Mouse (Mus musculus) gastrocnemius, postnatal 36 days (tissue): ENCODE results near the gene Olfr625-ps1. TPM values are rescaled to one million over a fixed set of nuclear protein-coding genes. Genes with fewer than 3 reads are reported as not detected.
"Not testable (repeated sequence)": the region's sequence is repeated elsewhere in the genome, so short reads cannot be mapped to it uniquely, and the experiment has no call there.

Experiments
- DNase-seq, 2 experiments: peaks; one replicate each; pipeline ENCODE4 v3.0.0; 2022
- intact Hi-C: fragments of 180-260 bp; cut with DNase I; formaldehyde crosslinking; loops from one replicate; pipeline ENCODE4 v1.15.1; 2025
- long read RNA-seq, 2 experiments: library from polyadenylated mRNA; stranded (forward); transcript quantifications; one replicate each; pipeline ENCODE4 v2.0.0; 2021
- total RNA-seq, 2 experiments: library from RNA; stranded (reverse); gene quantifications; 2 replicates each; pipeline ENCODE4 v1.2.3; 2021

The Olfr625-ps1 gene
- total RNA-seq = not detected
- long read RNA-seq, experiment 1 = 0 reads
- long read RNA-seq, experiment 2 = 0 reads

GRCm38 (mm10) chr7:103682420-103682819 is at the start of gene Olfr625-ps1:
TSS of gene Olfr625-ps1 (plus strand) at chr7:103682720.
- intact Hi-C loops = no loop called here
- no peak for DNase-seq

- intact Hi-C loops = no loop called here
- no peak for DNase-seq
These were observed 45.7 kb upstream of the Olfr625-ps1 start for GRCm38 (mm10) chr7:103636795-103637194.

GRCm38 (mm10) chr7:103642602-103643001 is 39.9 kb upstream of the Olfr625-ps1 start, which contains the start of gene Olfr622:
TSS of gene Olfr622 (minus strand) at chr7:103642702.
- intact Hi-C loops = no loop called here
- DNase-seq = no peak

- intact Hi-C loops = no loop called here
- DNase-seq = no peak
These were observed 38.5 kb upstream of the Olfr625-ps1 start for GRCm38 (mm10) chr7:103644070-103644469.

GRCm38 (mm10) chr7:103663598-103663997 is 18.9 kb upstream of the Olfr625-ps1 start, which contains the start of gene Olfr623:
TSS of gene Olfr623 (minus strand) at chr7:103663698.
- no peak for DNase-seq
- intact Hi-C loops = no loop called here

- intact Hi-C loops = no loop called here
- no peak for DNase-seq
These were observed 11.4 kb upstream of the Olfr625-ps1 start, which contains the start of gene Olfr624 for GRCm38 (mm10) chr7:103671091-103671490. TSS of gene Olfr624 (minus strand) at chr7:103671191.

- intact Hi-C loops = no loop called here
- DNase-seq = no peak
These were observed 16.9 kb downstream of the Olfr625-ps1 start for GRCm38 (mm10) chr7:103699469-103699868.

GRCm38 (mm10) chr7:103712024-103712423 is 29.5 kb downstream of the Olfr625-ps1 start:
- intact Hi-C loops = no loop called here
- DNase-seq = no peak

GRCm38 (mm10) chr7:103714371-103714770 is 31.9 kb downstream of the Olfr625-ps1 start, which contains the start of gene Olfr243:
TSS of gene Olfr243 (plus strand) at chr7:103714671.
- intact Hi-C loops = no loop called here

GRCm38 (mm10) chr7:103716398-103716797 is 33.9 kb downstream of the Olfr625-ps1 start:
- intact Hi-C loops, DNase-seq: not testable (repeated sequence)

More at GRCm38 (mm10) chr7:103714371-103714770, 31.9 kb downstream of the Olfr625-ps1 start, which contains the start of gene Olfr243:
- DNase-seq = no peak

GRCm38 (mm10) chr7:103730074-103730473 is 47.6 kb downstream of the Olfr625-ps1 start, which contains the start of gene Olfr628:
TSS of gene Olfr628 (plus strand) at chr7:103730374.
- intact Hi-C loops = no loop called here
- no peak for DNase-seq

Other genes starting within 250 kb of the Olfr625-ps1 start
- not detected for gene Olfr605, start 237.3 kb upstream of the Olfr625-ps1 start, total RNA-seq
- not detected for gene Olfr606, start 233.7 kb upstream of the Olfr625-ps1 start, total RNA-seq
- not detected for gene Olfr607, start 218.6 kb upstream of the Olfr625-ps1 start, total RNA-seq
- not detected for gene Olfr608, start 212.8 kb upstream of the Olfr625-ps1 start, total RNA-seq
- not detected for gene Olfr609, start 184.7 kb upstream of the Olfr625-ps1 start, total RNA-seq
- not detected for gene Olfr610, start 170.6 kb upstream of the Olfr625-ps1 start, total RNA-seq
- not detected for gene Olfr611, start 161.9 kb upstream of the Olfr625-ps1 start, total RNA-seq
- not detected for gene Olfr612, start 140.0 kb upstream of the Olfr625-ps1 start, total RNA-seq
- gene Olfr613, start 134.6 kb upstream of the Olfr625-ps1 start, total RNA-seq = not detected
- not detected for gene Olfr615, start 126.6 kb upstream of the Olfr625-ps1 start, total RNA-seq
- gene Olfr616, start 113.6 kb upstream of the Olfr625-ps1 start, total RNA-seq = not detected
- gene Olfr617, start 109.7 kb upstream of the Olfr625-ps1 start, total RNA-seq = not detected
- gene Olfr618, start 92.6 kb upstream of the Olfr625-ps1 start, total RNA-seq = not detected
- gene Olfr619, start 82.1 kb upstream of the Olfr625-ps1 start, total RNA-seq = not detected
- not detected for gene Olfr620, start 70.2 kb upstream of the Olfr625-ps1 start, total RNA-seq
- gene Olfr622, start 40.0 kb upstream of the Olfr625-ps1 start, total RNA-seq = not detected
- gene Olfr623, start 19.0 kb upstream of the Olfr625-ps1 start, total RNA-seq = not detected
- gene Olfr624, start 11.5 kb upstream of the Olfr625-ps1 start, total RNA-seq = not detected
- not detected for gene Olfr243, start 32.0 kb downstream of the Olfr625-ps1 start, total RNA-seq
- not detected for gene Olfr628, start 47.7 kb downstream of the Olfr625-ps1 start, total RNA-seq
- not detected for gene Olfr629, start 62.2 kb downstream of the Olfr625-ps1 start, total RNA-seq
- not detected for gene Olfr630, start 74.6 kb downstream of the Olfr625-ps1 start, total RNA-seq
- not detected for gene Olfr69, start 88.9 kb downstream of the Olfr625-ps1 start, total RNA-seq
- not detected for gene Olfr68, start 97.0 kb downstream of the Olfr625-ps1 start, total RNA-seq
- gene Olfr67, start 109.1 kb downstream of the Olfr625-ps1 start, total RNA-seq = not detected
- 10 to 100 TPM; 28.4 to 35.6 TPM for gene Hbb-bt, start 131.3 kb downstream of the Olfr625-ps1 start, total RNA-seq
- gene Hbb-bs, start 145.4 kb downstream of the Olfr625-ps1 start, total RNA-seq = 100 to 1,000 TPM; 266 to 399 TPM
- not detected for gene Hbb-bh2, start 157.8 kb downstream of the Olfr625-ps1 start, total RNA-seq
- not detected for gene Hbb-bh1, start 160.4 kb downstream of the Olfr625-ps1 start, total RNA-seq
- not detected for gene Hbb-y, start 170.5 kb downstream of the Olfr625-ps1 start, total RNA-seq
- gene Olfr66, start 203.5 kb downstream of the Olfr625-ps1 start, total RNA-seq = not detected
- gene Olfr64, start 211.8 kb downstream of the Olfr625-ps1 start, total RNA-seq = not detected
- gene Olfr65, start 220.8 kb downstream of the Olfr625-ps1 start, total RNA-seq = not detected
- not detected for gene Olfr631, start 246.1 kb downstream of the Olfr625-ps1 start, total RNA-seq